Mouse (Mus musculus): ENCODE measurements around the gene Fcho2.

The Fcho2 gene

GRCm38 (mm10) chr13:98710655-98711054 is 104.6 kb downstream of the Fcho2 start:
- no peaks in the 10 kb centered on the region for H3K36me3 ChIP-seq (ENCODE audit: control insufficient read depth, insufficient read depth, low read length, poor library complexity, severe bottlenecking)
- DNase-seq (ENCODE audit: low read depth, low spot score): no peak

GRCm38 (mm10) chr13:98710236-98710635 is 105.0 kb downstream of the Fcho2 start:
- DNase-seq (ENCODE audit: low read depth, low spot score): no peak
- Histone ChIP-seq H3K36me3 (ENCODE audit: control insufficient read depth, insufficient read depth, low read length, poor library complexity, severe bottlenecking) (no peaks in the 10 kb centered on the region), H3K27me3 (ENCODE audit: control insufficient read depth, insufficient read depth, low read length, poor library complexity, severe bottlenecking) (no peaks in the 10 kb centered on the region)

More at GRCm38 (mm10) chr13:98710655-98711054, 104.6 kb downstream of the Fcho2 start:
- H3K27me3 ChIP-seq (ENCODE audit: control insufficient read depth, insufficient read depth, low read length, poor library complexity, severe bottlenecking): no peaks in the 10 kb centered on the region

DNA sequence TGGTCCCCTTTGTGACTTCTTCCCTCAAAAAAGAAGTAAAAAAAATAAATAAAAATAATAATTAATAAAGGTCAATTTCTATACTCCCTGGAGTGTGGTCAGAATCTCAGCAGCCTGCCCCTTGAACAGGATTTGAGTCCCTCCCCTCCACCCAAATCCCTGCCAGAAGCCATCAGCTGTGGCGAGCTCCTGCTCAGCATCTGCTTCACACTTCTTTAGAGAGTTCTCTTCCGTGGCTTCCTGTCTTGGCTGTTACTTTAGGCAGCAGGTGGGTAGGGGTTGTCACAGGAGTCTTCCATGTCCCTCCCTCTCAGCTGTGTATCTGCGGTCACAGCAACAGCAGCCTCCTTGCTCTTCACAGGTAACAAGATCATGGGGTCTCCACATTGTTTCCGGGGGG is 109.7 kb downstream of the Fcho2 start:
- H3K27me3 ChIP-seq (ENCODE audit: control insufficient read depth, insufficient read depth, low read length, poor library complexity, severe bottlenecking): no peaks in the 10 kb centered on the region
- H3K36me3 ChIP-seq (ENCODE audit: control insufficient read depth, insufficient read depth, low read length, poor library complexity, severe bottlenecking): no peaks in the 10 kb centered on the region
- DNase-seq (ENCODE audit: low read depth, low spot score): no peak

- Histone ChIP-seq H3K36me3 (ENCODE audit: control insufficient read depth, insufficient read depth, low read length, poor library complexity, severe bottlenecking) (no peaks in the 10 kb centered on the region), H3K27me3 (ENCODE audit: control insufficient read depth, insufficient read depth, low read length, poor library complexity, severe bottlenecking) (no peaks in the 10 kb centered on the region)
- no peak for DNase-seq (ENCODE audit: low read depth, low spot score)
Observed at GRCm38 (mm10) chr13:98703786-98704185, 111.5 kb downstream of the Fcho2 start.

DNA sequence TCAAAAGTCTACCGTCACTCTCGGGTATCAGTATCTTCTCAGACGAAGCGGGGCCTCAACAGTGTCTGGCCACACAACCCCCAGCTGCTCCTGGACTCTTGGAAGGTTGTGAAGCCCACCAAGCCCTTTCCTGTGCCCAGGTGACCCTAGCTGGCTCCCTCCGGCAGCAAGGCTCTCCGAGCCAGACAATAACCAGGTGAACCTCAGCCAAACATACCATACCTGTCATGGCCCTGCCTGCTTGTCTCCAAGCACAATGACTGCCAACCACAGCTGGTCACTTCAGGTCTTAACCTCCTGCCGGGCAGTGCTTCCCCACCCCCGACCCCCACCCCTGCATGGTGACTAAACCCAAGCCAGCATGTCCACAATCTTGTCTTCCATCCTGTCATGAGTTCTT is 112.9 kb downstream of the Fcho2 start:
- H3K27me3 ChIP-seq (ENCODE audit: control insufficient read depth, insufficient read depth, low read length, poor library complexity, severe bottlenecking): no peaks in the 10 kb centered on the region
- H3K36me3 ChIP-seq (ENCODE audit: control insufficient read depth, insufficient read depth, low read length, poor library complexity, severe bottlenecking): no peaks in the 10 kb centered on the region

DNA sequence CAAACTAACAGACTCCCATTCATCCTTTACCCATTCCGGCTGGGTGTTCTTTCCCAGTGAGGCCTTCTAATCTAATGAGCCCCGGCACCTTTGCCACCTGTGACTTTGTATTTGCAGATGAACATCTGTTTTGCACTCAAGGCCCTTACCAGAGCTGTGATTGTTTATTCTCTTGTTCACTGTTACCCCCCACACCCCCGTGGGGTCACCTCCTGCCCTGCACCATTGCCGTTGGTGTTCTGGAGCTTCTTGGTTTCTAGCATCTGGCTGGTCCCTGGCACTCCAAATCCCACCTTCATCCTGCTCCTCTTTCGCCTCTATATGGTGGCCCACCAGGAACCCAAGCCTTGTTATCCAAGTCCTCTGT is 114.0 kb downstream of the Fcho2 start:
- Histone ChIP-seq H3K36me3 (ENCODE audit: control insufficient read depth, insufficient read depth, low read length, poor library complexity, severe bottlenecking) (no peaks in the 10 kb centered on the region), H3K27me3 (ENCODE audit: control insufficient read depth, insufficient read depth, low read length, poor library complexity, severe bottlenecking) (no peaks in the 10 kb centered on the region)
- DNase-seq (ENCODE audit: low read depth, low spot score): no peak

More for the DNA sequence above, 112.9 kb downstream of the Fcho2 start:
- DNase-seq (ENCODE audit: low read depth, low spot score): no peak

DNA sequence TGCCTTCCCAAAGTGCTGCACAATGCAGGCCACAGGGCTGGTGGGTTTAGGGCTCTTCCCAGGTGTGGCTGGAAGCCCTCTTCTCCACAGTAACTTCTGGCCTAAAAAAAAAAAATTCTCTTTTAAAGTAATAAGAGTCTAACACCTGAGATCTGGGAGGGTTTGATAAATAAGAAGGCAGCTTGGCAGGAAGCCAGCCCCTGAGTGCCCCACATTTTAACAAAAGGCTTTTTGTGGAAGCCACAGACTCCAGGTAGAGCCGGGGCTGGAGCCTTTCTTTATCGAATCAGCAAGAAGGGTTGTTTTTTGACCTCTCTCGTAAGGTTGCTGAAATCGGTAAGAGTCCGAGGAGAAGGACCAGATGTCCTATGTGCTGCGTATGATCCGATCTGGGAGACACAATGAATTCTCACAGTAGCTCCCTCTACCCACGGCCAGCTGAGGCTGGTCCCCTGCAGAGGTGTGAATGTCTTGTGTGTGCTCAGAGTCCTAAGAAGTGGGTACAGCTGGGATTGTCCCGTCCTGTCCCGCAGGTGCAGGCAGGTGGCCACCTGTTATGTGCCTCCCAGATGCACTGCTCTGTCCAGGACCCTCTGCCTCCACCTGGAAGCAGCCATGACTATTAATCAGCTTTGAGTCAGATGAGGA is 114.5 kb downstream of the Fcho2 start:
- no peaks in the 10 kb centered on the region for H3K36me3 ChIP-seq (ENCODE audit: control insufficient read depth, insufficient read depth, low read length, poor library complexity, severe bottlenecking)

GRCm38 (mm10) chr13:98699982-98700540 is 115.2 kb downstream of the Fcho2 start:
- no peaks in the 10 kb centered on the region for H3K36me3 ChIP-seq (ENCODE audit: control insufficient read depth, insufficient read depth, low read length, poor library complexity, severe bottlenecking)
- no peak for DNase-seq (ENCODE audit: low read depth, low spot score)
- no peaks in the 10 kb centered on the region for H3K27me3 ChIP-seq (ENCODE audit: control insufficient read depth, insufficient read depth, low read length, poor library complexity, severe bottlenecking)

More for the DNA sequence above, 114.5 kb downstream of the Fcho2 start:
- no peak for DNase-seq (ENCODE audit: low read depth, low spot score)
- no peaks in the 10 kb centered on the region for H3K27me3 ChIP-seq (ENCODE audit: control insufficient read depth, insufficient read depth, low read length, poor library complexity, severe bottlenecking)

DNA sequence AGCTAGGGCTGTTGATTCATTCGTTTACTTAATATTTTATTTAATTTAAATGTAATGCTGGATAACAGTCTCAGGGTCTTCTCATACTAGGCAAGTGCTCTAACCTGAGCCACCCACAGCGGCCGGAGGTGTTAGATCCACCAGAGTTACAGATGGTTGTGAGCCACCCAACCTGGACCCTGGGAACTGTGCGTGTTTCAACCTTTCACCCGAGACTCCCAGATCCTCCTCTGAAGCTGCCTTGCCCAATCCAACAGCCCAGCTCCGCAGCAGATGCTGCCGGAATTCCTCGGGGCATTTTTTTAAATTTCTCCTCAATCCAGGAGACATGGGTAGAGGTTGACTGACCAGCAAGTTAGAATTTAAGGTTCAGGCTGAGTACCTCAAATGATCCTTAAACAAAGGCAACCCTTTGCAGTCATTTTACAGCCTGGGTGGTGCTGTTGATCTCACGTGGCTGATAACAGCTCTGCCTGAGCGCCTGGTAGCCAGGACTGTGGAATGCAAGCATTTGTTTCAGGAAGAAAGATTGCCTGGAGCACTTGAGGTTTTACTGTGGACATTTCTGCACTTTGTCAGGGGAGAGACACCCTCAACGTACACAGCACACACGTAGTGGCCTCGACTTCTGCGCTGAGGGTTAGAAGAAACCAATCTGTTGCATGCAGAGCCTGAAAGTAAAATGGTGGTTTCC is 116.1 kb downstream of the Fcho2 start:
- no peaks in the 10 kb centered on the region for H3K36me3 ChIP-seq (ENCODE audit: control insufficient read depth, insufficient read depth, low read length, poor library complexity, severe bottlenecking)
- no peak for DNase-seq (ENCODE audit: low read depth, low spot score)

GRCm38 (mm10) chr13:98696716-98697115 is 118.5 kb downstream of the Fcho2 start:
- 0 out of 2 replicates have a peak, but pooled peaks cover 4% of the 10 kb centered on the region for H3K27me3 ChIP-seq (ENCODE audit: control insufficient read depth, insufficient read depth, low read length, poor library complexity, severe bottlenecking)
- DNase-seq (ENCODE audit: low read depth, low spot score): no peak
- H3K36me3 ChIP-seq (ENCODE audit: control insufficient read depth, insufficient read depth, low read length, poor library complexity, severe bottlenecking): no peaks in the 10 kb centered on the region

More for the DNA sequence above, 116.1 kb downstream of the Fcho2 start:
- H3K27me3 ChIP-seq (ENCODE audit: control insufficient read depth, insufficient read depth, low read length, poor library complexity, severe bottlenecking): 0 out of 2 replicates have a peak, but pooled peaks cover 4% of the 10 kb centered on the region

- 0 out of 2 replicates have a peak, but pooled peaks cover 4% of the 10 kb centered on the region for H3K27me3 ChIP-seq (ENCODE audit: control insufficient read depth, insufficient read depth, low read length, poor library complexity, severe bottlenecking)
- H3K36me3 ChIP-seq (ENCODE audit: control insufficient read depth, insufficient read depth, low read length, poor library complexity, severe bottlenecking): no peaks in the 10 kb centered on the region
- DNase-seq (ENCODE audit: low read depth, low spot score): no peak
Observed at GRCm38 (mm10) chr13:98695546-98695945, 119.7 kb downstream of the Fcho2 start.

GRCm38 (mm10) chr13:98694773-98695314 is 120.4 kb downstream of the Fcho2 start, which contains the start of gene Tmem171:
TSS of gene Tmem171 (minus strand) at chr13:98694834.
- H3K36me3 ChIP-seq (ENCODE audit: control insufficient read depth, insufficient read depth, low read length, poor library complexity, severe bottlenecking): no peaks in the 10 kb centered on the region
- DNase-seq (ENCODE audit: low read depth, low spot score): no peak
- H3K27me3 ChIP-seq (ENCODE audit: control insufficient read depth, insufficient read depth, low read length, poor library complexity, severe bottlenecking): 0 out of 2 replicates have a peak, but pooled peaks cover 4% of the 10 kb centered on the region

DNA sequence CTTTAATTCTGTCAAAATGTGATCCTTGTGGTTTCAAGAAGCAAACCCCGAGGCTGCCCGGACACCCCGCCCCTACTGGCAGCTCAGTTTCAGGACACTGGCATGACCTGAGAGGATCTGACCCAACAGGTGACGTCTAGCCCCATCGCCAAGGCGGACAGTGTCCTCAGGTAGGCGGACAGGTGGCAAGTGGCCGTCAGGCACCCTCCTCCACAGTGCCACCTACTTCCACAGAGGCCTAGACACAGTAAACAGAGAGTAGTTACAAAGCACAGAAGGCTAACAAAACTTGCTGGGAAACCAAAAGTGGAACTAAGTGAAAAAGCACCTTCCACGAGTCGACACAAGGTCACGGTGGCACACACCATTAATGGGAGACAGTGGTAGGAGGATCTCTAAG is 121.9 kb downstream of the Fcho2 start:
- H3K36me3 ChIP-seq (ENCODE audit: control insufficient read depth, insufficient read depth, low read length, poor library complexity, severe bottlenecking): no peaks in the 10 kb centered on the region
- 0 out of 2 replicates have a peak, but pooled peaks cover 4% of the 10 kb centered on the region for H3K27me3 ChIP-seq (ENCODE audit: control insufficient read depth, insufficient read depth, low read length, poor library complexity, severe bottlenecking)
- peak; percentile 8 for DNase-seq (ENCODE audit: low read depth, low spot score)

DNA sequence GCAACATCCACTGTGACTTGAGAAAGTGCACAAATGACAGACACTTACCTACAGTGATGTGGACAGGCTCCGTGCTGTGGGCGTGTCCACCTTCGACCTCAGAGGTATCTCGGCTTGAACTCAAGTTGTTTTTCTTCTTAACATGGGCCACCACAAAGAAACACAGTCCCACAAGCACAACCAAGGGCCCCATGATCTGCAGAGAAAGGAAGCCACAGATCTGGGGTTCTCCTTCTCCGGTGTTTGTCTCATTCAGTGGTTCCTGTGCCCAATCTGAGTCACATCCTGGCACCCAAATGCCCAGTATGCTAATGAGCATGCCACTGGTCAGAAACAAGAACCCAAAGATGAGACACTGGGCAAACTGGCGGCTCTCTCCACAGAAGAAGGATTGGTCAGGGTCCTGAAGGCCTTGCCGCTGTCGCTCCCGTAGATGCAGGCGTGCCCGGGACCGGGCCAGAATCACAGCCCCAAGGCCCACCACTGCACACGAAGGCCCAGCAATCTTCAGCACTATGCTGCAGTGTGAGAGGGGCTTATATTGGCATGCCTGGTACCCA is 123.2 kb downstream of the Fcho2 start:
- H3K27me3 ChIP-seq (ENCODE audit: control insufficient read depth, insufficient read depth, low read length, poor library complexity, severe bottlenecking): 0 out of 2 replicates have a peak, but pooled peaks cover 4% of the 10 kb centered on the region
- DNase-seq (ENCODE audit: low read depth, low spot score): no peak
- no peaks in the 10 kb centered on the region for H3K36me3 ChIP-seq (ENCODE audit: control insufficient read depth, insufficient read depth, low read length, poor library complexity, severe bottlenecking)

All from splenic B cell, adult 2 months (primary cell).